Mouse (Mus musculus): ENCODE data around the gene Glb1. TPM values are rescaled to one million over a fixed set of nuclear protein-coding genes. Genes with fewer than 3 reads are reported as not detected.

Gene Glb1
- total RNA-seq, 4 experiments from 2014 or later, result 28.6 to 32.1 (median 29.6) TPM

- DNase-seq (ENCODE audit: low spot score in 2 of 2), result no peak
Measured at GRCm38 (mm10) chr9:114442225-114442624, 41.3 kb downstream of the Glb1 start.

GRCm38 (mm10) chr9:114442893-114443292, 42.0 kb downstream of the Glb1 start:
- DNase-seq (ENCODE audit: low spot score in 2 of 2), result no peak

GRCm38 (mm10) chr9:114443351-114443750, 42.5 kb downstream of the Glb1 start:
- DNase-seq (ENCODE audit: low spot score in 2 of 2), result no peak

- DNase-seq (ENCODE audit: low spot score in 2 of 2), result no peak
Measured at GRCm38 (mm10) chr9:114446887-114447286, 46.0 kb downstream of the Glb1 start.

- no peak for DNase-seq (ENCODE audit: low spot score in 2 of 2)
Measured at GRCm38 (mm10) chr9:114448700-114449099, 47.8 kb downstream of the Glb1 start.

GRCm38 (mm10) chr9:114449120-114449754, 48.4 kb downstream of the Glb1 start:
- DNase-seq (ENCODE audit: low spot score in 2 of 2), result no peak

- no peak for DNase-seq (ENCODE audit: low spot score in 2 of 2)
Measured at GRCm38 (mm10) chr9:114451615-114452014, 50.7 kb downstream of the Glb1 start.

- no peak for DNase-seq (ENCODE audit: low spot score in 2 of 2)
Measured at GRCm38 (mm10) chr9:114452418-114452817, 51.5 kb downstream of the Glb1 start.

GRCm38 (mm10) chr9:114455420-114455819, 54.5 kb downstream of the Glb1 start:
- DNase-seq (ENCODE audit: low spot score in 2 of 2), result no peak

GRCm38 (mm10) chr9:114458436-114458835, 57.6 kb downstream of the Glb1 start:
- no peak for DNase-seq (ENCODE audit: low spot score in 2 of 2)

GRCm38 (mm10) chr9:114462569-114462968, 61.7 kb downstream of the Glb1 start:
- DNase-seq (ENCODE audit: low spot score in 2 of 2), result no peak

- no peak for DNase-seq (ENCODE audit: low spot score in 2 of 2)
Measured at GRCm38 (mm10) chr9:114465442-114465841, 64.6 kb downstream of the Glb1 start.

GRCm38 (mm10) chr9:114466871-114467270, 66.0 kb downstream of the Glb1 start:
- no peak for DNase-seq (ENCODE audit: low spot score in 2 of 2)

- no peak for DNase-seq (ENCODE audit: low spot score in 2 of 2)
Measured at GRCm38 (mm10) chr9:114468217-114468616, 67.3 kb downstream of the Glb1 start.

- DNase-seq (ENCODE audit: low spot score in 2 of 2), result no peak
Measured at GRCm38 (mm10) chr9:114468701-114469100, 67.8 kb downstream of the Glb1 start.

GRCm38 (mm10) chr9:114471892-114472291, 71.0 kb downstream of the Glb1 start:
- no peak for DNase-seq (ENCODE audit: low spot score in 2 of 2)

GRCm38 (mm10) chr9:114477019-114477418, 76.1 kb downstream of the Glb1 start:
- no peak for DNase-seq (ENCODE audit: low spot score in 2 of 2)

GRCm38 (mm10) chr9:114480940-114481339, 80.1 kb downstream of the Glb1 start:
- DNase-seq (ENCODE audit: low spot score in 2 of 2), result no peak

- DNase-seq (ENCODE audit: low spot score in 2 of 2), result no peak
Measured at GRCm38 (mm10) chr9:114484771-114485170, 83.9 kb downstream of the Glb1 start.

GRCm38 (mm10) chr9:114486808-114487207, 85.9 kb downstream of the Glb1 start:
- no peak for DNase-seq (ENCODE audit: low spot score in 2 of 2)

- DNase-seq (ENCODE audit: low spot score in 2 of 2), result no peak
Measured at GRCm38 (mm10) chr9:114487481-114488258, 86.8 kb downstream of the Glb1 start.

- DNase-seq (ENCODE audit: low spot score in 2 of 2), result no peak
Measured at GRCm38 (mm10) chr9:114496469-114496868, 95.6 kb downstream of the Glb1 start.

GRCm38 (mm10) chr9:114498218-114498617, 97.3 kb downstream of the Glb1 start:
- DNase-seq (ENCODE audit: low spot score in 2 of 2), result peak; percentile 27 to 52
